Mouse (Mus musculus) NIH3T3 (cell line): ENCODE results near the gene Dapk1.
"Not testable (repeated sequence)": the region's sequence is repeated elsewhere in the genome, so short reads cannot be mapped to it uniquely, and the experiment has no call there.

Experiments used
- DNase-seq: peaks from one replicate; pipeline ENCODE4 v3.0.0-alpha.2; 2012; ENCODE audit warnings: low read depth

The Dapk1 gene

DNA sequence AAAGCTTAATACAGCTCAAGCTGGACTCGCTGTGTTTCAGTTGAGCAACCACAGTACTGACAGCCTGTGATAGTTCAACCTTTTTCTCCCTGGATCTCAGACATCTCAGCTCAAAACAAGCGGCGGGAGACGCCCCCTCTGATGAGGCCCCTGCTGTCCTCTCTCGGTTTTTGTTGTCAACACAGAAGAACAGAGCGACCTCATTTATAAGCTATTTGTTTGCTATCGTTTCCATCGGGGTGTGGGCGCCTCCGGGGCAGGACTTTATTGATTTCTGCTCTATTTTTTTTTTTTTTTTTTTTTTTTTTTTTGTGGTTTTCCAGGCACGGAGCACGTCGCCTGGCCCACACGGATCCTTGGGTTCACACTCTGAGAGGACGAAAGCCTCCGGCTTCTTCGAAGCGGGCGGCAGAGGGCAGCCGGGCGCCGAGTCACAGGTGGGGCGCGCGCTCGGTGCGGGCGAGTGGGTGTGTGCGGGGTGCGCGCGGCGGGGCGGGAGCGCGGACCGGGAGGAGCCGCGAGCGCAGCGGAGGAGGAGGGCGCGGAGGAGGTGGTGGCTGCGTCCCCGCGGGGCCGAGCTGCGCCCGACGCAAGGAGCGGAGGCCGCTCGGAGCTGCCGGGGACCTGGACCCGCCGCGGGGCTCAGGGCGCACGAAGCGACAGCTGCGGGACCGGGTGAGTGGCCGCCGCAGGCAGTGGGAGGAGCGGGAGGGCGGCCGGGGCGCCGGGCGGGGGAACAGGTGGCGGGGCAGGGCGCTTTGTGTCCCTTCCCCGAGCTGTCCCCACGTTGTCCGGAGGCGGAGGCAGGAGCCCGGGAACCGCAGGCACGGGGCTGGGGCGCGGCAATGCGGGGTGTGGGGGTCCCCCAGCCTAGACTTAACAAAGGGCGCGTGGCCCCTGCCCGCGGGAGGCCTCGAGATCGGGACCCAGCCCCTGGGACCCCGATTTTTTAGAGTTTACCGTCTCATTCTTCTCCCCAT lies at the start of gene Dapk1:
TSS of gene Dapk1 (plus strand) at position 512 of the 980 bp plus-strand sequence.
- peak; percentile 72 for DNase-seq

GRCm38 (mm10) chr13:60553326-60553725 lies 48.4 kb upstream of the Dapk1 start:
- DNase-seq: no peak

GRCm38 (mm10) chr13:60556476-60556875 lies 45.3 kb upstream of the Dapk1 start:
- no peak for DNase-seq

DNA sequence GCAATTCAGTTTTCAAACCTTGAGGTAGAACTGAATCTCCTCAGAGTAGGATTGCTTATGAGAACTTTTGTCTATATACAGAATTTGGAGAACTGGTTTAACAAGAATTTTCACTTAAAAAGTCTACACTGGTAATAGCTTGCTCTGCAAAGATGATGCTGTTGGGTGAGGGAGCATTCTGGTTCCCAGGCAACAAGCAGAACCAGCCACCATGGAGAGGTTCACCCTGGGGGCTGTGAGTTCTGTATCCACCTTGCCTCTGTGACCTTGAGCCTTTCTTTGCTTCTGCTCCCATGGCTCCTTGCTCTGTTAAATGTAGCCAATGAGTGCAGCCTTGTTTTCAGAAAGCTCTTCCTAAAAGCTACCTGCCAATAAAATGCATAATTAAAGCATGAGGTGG lies 44.8 kb upstream of the Dapk1 start:
- no peak for DNase-seq

GRCm38 (mm10) chr13:60564303-60564702 lies 37.4 kb upstream of the Dapk1 start:
- no peak for DNase-seq

DNA sequence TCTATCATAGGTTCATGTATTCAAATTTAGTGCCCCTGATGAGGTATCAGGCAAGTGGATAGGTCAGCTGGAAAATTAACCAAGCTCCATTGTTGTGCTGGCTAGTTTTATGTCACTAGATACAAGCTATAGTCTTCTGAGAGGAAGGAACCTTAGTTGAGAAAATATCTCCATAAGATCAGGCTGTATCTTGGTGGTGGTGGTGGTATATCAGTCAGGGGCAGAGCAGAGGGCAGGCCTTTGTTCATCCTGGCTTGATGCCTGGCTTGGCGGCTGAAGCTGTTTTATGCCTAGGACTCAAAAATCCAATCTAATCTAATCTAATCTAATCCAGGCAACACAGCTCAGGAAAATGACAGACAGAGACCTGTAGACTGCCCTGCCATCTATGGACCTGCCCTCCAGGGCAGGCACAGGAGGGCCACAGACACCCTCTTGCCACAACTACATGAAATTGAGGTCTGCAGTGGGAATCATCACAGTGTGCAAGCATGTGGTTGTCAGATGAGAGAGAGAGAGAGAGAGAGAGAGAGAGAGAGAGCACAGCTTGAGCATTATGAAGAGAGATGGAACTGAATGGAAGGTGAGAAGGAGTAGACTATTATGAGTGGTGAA lies 32.7 kb upstream of the Dapk1 start:
- no peak for DNase-seq

DNA sequence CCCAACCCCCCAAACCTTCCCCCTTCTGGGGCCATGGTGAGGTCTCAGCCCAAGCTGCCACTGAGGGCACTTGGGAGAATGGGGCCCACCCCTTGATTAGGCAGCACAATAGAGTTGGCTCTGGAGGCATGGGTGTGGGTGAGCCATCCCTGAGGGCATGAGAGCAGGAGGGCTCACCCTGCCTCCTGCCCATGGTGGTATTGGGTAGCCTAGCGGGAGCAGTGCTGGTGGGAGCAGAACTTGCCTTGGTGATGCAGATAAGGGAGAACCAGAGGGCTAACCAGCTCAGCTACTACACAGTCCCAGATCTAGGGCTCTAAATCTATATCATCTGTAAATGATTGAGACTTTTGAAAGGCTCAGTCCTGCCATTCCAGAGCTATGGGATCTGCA lies 32.2 kb upstream of the Dapk1 start:
- DNase-seq: no peak

DNA sequence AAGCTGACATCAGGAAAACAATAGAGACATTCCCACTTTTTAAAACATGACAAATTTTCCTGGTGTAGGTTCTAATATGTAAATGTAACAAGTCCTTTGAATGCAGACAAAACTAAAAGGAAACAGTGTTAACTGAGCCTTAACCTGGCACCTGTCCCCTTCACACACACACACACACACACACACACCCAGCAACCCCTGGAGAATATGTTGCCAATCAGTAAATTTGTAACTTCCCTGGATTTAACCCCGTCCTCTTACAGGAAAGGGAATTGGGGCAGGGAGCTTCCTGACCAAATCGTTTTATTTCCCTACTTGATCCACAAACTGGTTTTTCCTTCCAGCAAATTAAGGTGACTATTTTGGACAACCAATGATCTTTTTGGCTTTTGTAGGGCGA lies 28.2 kb upstream of the Dapk1 start:
- DNase-seq: no peak

DNA sequence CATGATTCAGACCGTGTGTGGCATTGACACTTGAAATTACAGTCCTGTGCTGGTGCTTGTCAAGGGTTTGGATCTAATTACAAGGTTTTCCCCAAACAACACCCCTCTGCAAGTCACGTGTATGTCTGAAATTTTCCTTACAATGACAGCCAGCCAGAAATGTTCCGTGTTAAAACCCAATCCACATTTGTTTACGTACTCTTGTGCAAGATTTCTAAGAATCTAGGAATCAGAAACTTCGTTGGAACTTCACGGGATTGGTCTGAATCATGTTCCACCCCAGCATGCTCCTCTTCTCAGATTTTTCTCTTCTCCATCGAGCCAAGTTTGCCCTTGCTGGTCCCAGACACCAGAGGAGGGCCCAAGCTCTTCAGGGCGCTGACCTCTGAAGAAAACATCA lies 27.8 kb upstream of the Dapk1 start:
- DNase-seq: peak; percentile 34

GRCm38 (mm10) chr13:60578541-60578940 lies 23.2 kb upstream of the Dapk1 start:
- DNase-seq: no peak

GRCm38 (mm10) chr13:60594866-60595265 lies 6.9 kb upstream of the Dapk1 start:
- DNase-seq: no peak

GRCm38 (mm10) chr13:60595519-60595918 lies 6.2 kb upstream of the Dapk1 start:
- DNase-seq: peak; percentile 6

DNA sequence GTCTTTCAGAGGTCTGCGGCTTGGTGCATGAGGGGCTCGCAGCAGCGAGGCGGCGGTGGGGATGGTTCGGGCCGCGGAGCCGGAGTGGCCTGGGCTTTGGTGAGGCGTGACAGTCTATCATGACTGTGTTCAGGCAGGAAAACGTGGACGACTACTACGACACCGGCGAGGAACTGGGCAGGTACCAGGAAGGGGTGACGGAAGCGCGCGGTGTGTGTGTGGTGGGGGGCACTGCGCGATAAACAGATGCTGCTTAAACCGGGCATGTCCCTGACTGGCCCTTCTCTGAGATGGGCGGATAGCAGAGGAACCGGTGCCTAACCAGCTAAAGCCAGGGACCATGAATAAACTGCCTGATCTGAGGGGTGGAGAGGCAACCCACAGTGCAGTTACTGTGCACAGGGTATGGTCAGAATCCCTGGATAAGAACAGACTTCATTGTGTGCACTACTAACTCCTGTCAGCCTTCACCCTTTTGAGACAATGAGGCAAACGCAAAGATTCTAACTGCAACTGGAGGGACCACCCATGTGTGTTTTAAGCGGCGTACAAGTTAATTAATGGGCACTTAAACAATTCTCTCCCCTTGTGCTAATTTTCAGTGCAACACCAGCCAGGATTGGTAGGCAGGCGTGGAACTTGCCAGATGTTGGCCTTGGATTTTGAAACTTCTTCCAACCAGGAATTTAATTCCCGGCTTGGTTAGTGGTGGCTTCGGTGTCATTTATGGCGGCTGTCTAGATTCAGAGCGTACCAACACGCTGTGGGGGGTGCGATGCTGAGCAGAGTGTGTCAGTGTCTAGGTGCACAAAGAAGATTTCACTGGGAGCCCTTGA lies 887 bp downstream of the Dapk1 start:
- DNase-seq: no peak

- no peak for DNase-seq
Observed at GRCm38 (mm10) chr13:60603252-60603562, 1.5 kb downstream of the Dapk1 start.

DNA sequence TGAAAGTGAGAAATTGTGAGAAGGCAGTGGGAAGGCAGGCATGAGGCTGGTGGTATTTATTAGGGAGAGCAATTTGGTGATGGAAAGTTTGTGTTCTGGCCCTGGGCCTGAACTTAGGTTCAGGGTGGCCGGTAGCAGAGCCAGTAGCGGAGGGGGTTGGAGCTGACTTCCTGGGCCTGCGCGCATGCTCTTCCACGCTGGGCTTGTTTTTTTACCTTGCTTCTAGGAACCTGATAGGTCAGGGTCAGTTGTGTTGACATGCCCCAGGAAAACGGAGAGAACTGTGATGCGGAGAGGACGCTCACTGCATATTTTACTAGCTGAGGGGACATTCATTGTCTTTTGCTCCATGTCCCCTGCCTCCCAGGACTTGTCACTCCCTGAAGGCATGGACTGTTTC lies 5.7 kb downstream of the Dapk1 start:
- no peak for DNase-seq

- DNase-seq: no peak
Observed at GRCm38 (mm10) chr13:60608411-60609046, 6.8 kb downstream of the Dapk1 start.

DNA sequence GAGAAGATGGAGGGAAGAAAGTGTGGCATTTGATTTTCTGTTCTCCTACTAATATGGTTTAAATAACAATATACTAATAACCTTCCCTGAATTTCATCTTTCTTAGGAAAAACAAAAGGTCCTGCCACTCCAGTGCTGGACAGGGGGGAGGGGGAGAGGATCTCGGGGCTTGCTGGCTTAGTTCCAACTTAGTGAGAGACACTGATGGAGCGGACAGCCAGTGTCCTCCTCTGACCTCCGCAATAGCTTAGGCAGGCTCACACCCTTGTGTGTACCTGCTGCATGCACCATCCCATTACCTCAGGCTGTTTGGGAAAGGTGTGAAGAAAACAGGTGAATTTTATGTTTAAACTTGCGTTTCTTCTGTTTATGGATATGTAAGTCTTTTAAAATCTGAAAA lies 7.5 kb downstream of the Dapk1 start:
- DNase-seq: no peak

DNA sequence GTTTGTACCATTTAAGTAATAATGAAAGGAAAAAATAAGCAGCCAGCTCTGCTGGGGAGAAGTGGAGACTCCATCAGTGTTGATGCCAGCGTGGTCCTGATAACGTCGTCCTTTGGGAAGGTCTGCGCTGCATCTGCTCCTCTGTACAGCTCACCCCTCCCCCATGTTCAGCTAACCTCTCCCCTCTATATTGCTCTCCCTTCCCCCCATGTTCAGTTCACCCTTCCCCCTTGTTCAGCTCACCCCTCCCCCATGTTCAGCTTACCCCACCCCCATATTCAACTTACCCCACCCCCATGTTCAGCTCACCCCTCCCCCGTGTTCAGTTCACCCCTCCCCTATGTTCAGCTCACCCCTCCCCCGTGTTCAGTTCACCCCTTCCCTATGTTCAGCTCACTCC lies 8.8 kb downstream of the Dapk1 start:
- no peak for DNase-seq

DNA sequence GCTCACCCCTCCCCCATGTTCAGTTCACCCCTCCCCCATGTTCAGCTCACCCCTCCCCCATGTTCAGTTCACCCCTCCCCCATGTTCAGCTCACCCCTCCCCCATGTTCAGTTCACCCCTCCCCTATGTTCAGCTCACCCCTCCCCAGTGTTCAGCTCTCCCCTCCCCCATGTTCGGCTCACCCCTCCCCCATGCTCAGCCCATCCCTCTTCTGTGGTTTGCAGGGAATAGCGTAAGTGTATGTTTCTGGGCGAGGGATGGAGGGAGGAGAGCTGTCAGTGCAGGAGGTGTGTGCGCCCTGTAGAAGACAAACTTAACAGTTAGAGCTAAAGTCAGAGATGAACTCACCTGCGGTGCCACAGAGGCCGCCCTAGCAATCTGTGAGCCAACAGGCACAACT lies 9.2 kb downstream of the Dapk1 start:
- not testable (repeated sequence) for DNase-seq

DNA sequence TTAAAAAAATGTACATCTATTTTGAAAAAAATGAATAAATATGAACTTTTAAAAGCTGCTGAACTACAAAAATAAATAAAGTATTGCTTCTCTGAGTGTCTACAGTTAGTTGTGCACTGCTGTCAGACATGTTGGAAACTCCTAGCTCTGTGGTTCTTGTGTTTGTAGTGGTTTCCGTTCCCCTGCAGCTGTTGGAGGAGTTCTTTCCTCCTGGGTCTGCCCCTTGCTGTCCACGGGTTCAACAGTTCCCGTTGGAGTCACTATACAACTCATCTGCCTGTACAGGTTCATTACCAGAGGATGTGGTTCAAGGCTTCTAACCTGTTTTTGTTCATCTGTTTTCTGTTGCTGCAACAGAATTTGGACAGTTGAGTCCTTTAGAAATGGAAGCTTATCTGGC lies 10.4 kb downstream of the Dapk1 start:
- no peak for DNase-seq

- no peak for DNase-seq
Observed at GRCm38 (mm10) chr13:60614154-60614553, 12.4 kb downstream of the Dapk1 start.

GRCm38 (mm10) chr13:60615057-60615650 lies 13.4 kb downstream of the Dapk1 start:
- DNase-seq: no peak
